Mouse (Mus musculus) limb, embryonic 15.5 days (tissue): ENCODE data around the gene Ly6g5b. TPM values are rescaled to one million over a fixed set of nuclear protein-coding genes. Genes with fewer than 3 reads are reported as not detected.
A peak's percentile ranks its signal among the peaks of the same experiment; 100 is the strongest.

ENCODE experiments used
- ATAC-seq: fragments of 200-750 bp; cut with Nextera tagmentation; 2 replicates; pipeline ENCODE4 v1.8.0; 2017; ENCODE audit warnings: low read depth, moderate TSS enrichment; ENCODE audit not compliant: insufficient number of reproducible peaks, low FRiP score, low TSS enrichment
- H3K27ac ChIP-seq: fragments of 300-500 bp; sonication (generic); 2 replicates; pipeline ENCODE4 v1.5.1; 2015; ENCODE audit warnings: moderate library complexity, mild to moderate bottlenecking, inconsistent platforms
- H3K27me3 ChIP-seq: fragments of 300-500 bp; sonication (generic); 2 replicates; pipeline ENCODE4 v1.6.1; 2015; ENCODE audit warnings: inconsistent platforms
- H3K36me3 ChIP-seq: fragments of 300-500 bp; sonication (generic); 2 replicates; pipeline ENCODE4 v1.6.1; 2015; ENCODE audit warnings: inconsistent platforms
- H3K4me1 ChIP-seq: fragments of 300-500 bp; sonication (generic); 2 replicates; pipeline ENCODE4 v1.6.1; 2015; ENCODE audit warnings: inconsistent platforms
- H3K4me2 ChIP-seq: fragments of 300-500 bp; sonication (generic); 2 replicates; pipeline ENCODE4 v1.6.1; 2015; ENCODE audit warnings: mild to moderate bottlenecking, inconsistent platforms
- H3K4me3 ChIP-seq: fragments of 300-500 bp; sonication (generic); 2 replicates; pipeline ENCODE4 v1.5.1; 2015; ENCODE audit warnings: mild to moderate bottlenecking, inconsistent platforms
- H3K9ac ChIP-seq: fragments of 300-500 bp; sonication (generic); 2 replicates; pipeline ENCODE4 v1.6.1; 2015; ENCODE audit warnings: inconsistent platforms
- H3K9me3 ChIP-seq: fragments of 300-500 bp; sonication (generic); 2 replicates; pipeline ENCODE4 v1.6.1; 2016; ENCODE audit warnings: inconsistent platforms
- WGBS: fragments of 180-500 bp; shearing (Covaris S2); methylation state at CpG from one replicate; pipeline ENCODE4 v1.1.7; 2015; 5-methylcytosine and 5-hydroxymethylcytosine counted together
- polyA plus RNA-seq: library from polyadenylated mRNA; unstranded; fragments of >200 nt; fragmentation: Nextera tagmentation; extraction: Ambion mirVana; gene quantifications from 2 replicates; pipeline ENCODE4 v1.2.1, GENCODE M21; 2015

The Ly6g5b gene
- polyA plus RNA-seq, 1 experiment from 2014 or later = 0.78 TPM

DNA sequence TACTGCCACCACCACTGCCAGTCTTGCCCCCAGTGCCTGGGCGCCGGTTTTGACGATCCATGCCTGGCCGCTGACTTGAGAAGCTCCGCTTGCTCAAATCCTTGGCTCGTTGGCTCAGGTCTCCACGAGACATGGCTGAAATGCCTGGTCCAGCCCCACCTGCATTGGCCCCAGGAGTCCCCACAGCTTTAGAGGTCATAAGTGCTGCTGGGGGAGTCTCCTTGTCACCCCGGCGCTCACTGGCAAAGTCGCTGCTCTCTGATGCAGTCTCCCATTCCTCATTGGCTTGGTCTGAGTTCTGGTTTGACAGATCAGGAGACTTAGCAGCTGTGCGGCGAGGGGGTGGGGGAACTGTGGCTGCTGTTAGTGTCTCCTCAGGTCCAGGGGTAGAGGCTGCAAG is 40.2 kb upstream of the Ly6g5b start:
- Histone ChIP-seq H3K27ac (no peak overlapping the region), H3K4me1 (peaks cover 10% of the 10 kb centered on the region), H3K9ac (no peak overlapping the region), H3K9me3 (no peaks in the 10 kb centered on the region), H3K4me3 (no peak overlapping the region), H3K4me2 (no peak overlapping the region), H3K27me3 (no peaks in the 10 kb centered on the region), H3K36me3 (peaks cover 98% of the 10 kb centered on the region)
- ATAC-seq = no peak
- 88% methylated on average over 12 of the region's 12 CpGs for WGBS

DNA sequence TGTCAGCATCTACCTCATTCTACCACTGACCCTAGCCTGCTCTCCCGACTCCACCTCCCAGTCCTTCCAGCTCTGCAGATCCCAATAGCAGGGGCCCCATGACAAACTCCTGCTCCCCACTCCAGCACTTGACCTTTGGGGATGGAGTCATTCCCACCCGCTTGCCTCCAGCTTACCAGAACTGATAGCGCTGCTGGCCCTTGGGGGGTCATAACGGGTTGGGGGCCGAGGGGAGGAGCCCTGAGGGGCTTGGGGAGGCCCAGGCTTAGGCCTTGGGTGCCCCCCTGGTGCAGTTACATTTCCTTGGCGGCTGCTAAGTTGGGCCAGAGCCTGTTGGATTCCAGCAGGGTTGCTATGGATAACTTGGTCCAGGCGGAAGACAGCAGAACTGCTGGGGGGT is 39.4 kb upstream of the Ly6g5b start:
- no peak overlapping the region for H3K9ac ChIP-seq
- WGBS = 80% methylated on average over 7 of the region's 7 CpGs
- H3K9me3 ChIP-seq = no peaks in the 10 kb centered on the region
- no peak overlapping the region for H3K4me2 ChIP-seq
- H3K4me1 ChIP-seq = peaks cover 10% of the 10 kb centered on the region
- H3K27me3 ChIP-seq = no peaks in the 10 kb centered on the region
- H3K36me3 ChIP-seq = peaks cover 98% of the 10 kb centered on the region
- ATAC-seq = no peak
- no peak overlapping the region for H3K4me3 ChIP-seq
- peak overlapping the region; percentile 48; the same call in 1 of the 2 replicates for H3K27ac ChIP-seq

DNA sequence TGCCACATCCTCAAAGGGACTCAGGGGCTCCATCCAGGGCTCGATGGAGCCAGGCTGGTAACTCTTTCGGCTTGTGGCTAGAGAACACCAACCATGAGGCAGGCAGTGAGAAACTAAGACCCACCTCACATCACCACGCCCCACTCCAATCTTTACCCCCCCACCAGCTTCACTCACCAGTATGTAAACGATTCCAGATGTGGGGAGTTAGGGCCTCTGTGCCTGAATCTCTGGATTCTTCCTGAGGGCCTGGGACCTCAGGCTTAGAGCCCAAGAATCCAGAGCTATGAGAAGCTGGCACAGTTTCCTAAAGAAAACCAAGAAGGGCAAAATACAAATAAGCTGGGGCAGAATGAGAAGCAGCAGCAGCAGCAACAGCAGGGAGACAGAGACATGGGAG is 38.7 kb upstream of the Ly6g5b start:
- Histone ChIP-seq H3K4me3 (no peak overlapping the region), H3K4me1 (peaks cover 10% of the 10 kb centered on the region), H3K27me3 (no peaks in the 10 kb centered on the region), H3K9me3 (no peaks in the 10 kb centered on the region), H3K9ac (no peak overlapping the region), H3K36me3 (peaks cover 98% of the 10 kb centered on the region), H3K4me2 (no peak overlapping the region), H3K27ac (no peak overlapping the region)
- ATAC-seq = no peak
- 53% methylated on average over 4 of the region's 4 CpGs for WGBS

DNA sequence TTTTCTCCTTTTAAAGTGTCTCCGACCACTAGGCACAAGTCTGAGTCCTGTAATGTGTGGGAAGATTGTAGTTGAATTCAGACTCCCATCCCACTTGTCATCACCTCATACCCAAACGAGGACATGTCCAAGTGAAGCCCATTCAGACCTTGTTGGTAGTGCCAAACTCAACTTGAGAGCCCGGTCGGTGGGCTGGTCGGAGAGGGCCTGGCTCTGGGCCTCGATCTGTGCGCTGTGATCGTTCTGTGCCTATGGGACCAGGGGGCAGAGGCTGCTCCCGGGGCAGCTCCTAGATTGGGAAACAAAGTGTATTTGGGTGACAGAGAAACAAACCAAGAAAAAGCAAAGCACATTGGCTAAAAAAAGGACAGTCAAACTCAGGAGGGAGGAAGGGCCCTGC is 37.8 kb upstream of the Ly6g5b start:
- ATAC-seq = no peak
- no peak overlapping the region for H3K9ac ChIP-seq
- H3K9me3 ChIP-seq = no peaks in the 10 kb centered on the region
- no peak overlapping the region for H3K27ac ChIP-seq
- H3K4me1 ChIP-seq = peaks cover 10% of the 10 kb centered on the region
- 91% methylated on average over 9 of the region's 9 CpGs for WGBS
- no peak overlapping the region for H3K4me3 ChIP-seq
- H3K4me2 ChIP-seq = no peak overlapping the region
- no peaks in the 10 kb centered on the region for H3K27me3 ChIP-seq
- peaks cover 98% of the 10 kb centered on the region for H3K36me3 ChIP-seq

DNA sequence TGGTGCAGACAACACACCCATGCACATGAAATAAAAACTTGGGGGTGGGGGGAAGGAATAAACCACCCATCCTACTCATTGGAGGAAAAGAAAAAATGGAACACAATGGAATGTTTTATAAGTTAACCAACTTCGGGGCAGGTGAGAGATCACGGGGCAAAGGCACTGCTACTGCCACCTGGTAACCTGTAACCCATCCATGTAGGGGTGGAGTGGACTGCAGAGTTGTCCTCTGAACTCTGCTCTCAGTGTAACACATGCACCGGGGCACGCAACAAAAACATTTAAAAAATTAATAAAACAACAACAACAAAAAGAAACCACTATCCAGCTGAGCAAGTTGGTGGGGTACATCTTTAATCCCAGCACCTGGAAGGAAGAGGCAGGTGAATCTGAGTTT is 36.9 kb upstream of the Ly6g5b start:
- H3K9me3 ChIP-seq = no peaks in the 10 kb centered on the region
- no peak overlapping the region for H3K27ac ChIP-seq
- H3K4me3 ChIP-seq = no peak overlapping the region
- WGBS = 98% methylated on average over 4 of the region's 4 CpGs
- H3K36me3 ChIP-seq = peaks cover 98% of the 10 kb centered on the region
- no peak overlapping the region for H3K9ac ChIP-seq
- ATAC-seq = no peak
- H3K4me2 ChIP-seq = no peak overlapping the region
- peaks cover 10% of the 10 kb centered on the region for H3K4me1 ChIP-seq
- H3K27me3 ChIP-seq = no peaks in the 10 kb centered on the region

DNA sequence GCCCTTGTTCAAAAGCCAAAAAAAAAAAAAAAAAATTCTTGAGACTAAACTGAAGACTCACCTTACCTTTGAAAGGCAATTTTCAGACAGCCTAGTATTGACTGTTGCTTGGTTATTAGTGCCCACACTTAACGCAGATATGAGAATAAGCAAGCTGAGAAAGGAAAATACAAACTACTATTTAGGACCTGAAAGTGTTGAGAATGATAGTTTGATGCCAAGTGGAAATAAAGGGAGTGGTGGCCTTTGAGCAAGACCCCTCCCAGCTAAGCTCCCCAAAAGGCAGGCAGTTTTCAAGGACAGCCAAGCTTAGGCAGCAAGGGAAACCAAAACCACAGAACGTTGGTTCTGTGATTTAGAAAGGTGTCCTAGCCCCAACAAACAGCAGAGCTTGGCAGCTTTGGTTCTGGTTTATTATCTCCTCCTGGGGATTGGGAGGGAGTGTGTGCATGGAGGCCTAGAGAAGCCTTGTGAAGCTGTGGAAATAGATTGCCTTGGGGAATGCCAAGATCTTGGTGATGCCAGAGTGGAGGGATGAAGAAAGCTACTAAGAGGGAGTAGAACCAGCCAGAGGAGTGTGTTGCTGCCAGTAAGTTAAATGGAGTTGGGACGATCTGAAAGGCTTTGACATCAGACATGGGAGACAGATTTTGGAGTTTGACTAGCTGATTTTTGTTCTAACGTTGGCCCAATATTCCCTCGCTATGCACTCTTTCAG is 32.9 kb upstream of the Ly6g5b start:
- H3K4me3 ChIP-seq = no peak overlapping the region
- WGBS = 57% methylated on average over 5 of the region's 5 CpGs
- H3K4me2 ChIP-seq = no peak overlapping the region
- 0 out of 2 replicates have a peak overlapping the region, but pooled peaks have one; percentile 52 for H3K27ac ChIP-seq
- no peak overlapping the region for H3K9ac ChIP-seq
- ATAC-seq = no peak
- no peaks in the 10 kb centered on the region for H3K9me3 ChIP-seq
- H3K27me3 ChIP-seq = no peaks in the 10 kb centered on the region
- no peaks in the 10 kb centered on the region for H3K4me1 ChIP-seq
- peaks cover 98% of the 10 kb centered on the region for H3K36me3 ChIP-seq

DNA sequence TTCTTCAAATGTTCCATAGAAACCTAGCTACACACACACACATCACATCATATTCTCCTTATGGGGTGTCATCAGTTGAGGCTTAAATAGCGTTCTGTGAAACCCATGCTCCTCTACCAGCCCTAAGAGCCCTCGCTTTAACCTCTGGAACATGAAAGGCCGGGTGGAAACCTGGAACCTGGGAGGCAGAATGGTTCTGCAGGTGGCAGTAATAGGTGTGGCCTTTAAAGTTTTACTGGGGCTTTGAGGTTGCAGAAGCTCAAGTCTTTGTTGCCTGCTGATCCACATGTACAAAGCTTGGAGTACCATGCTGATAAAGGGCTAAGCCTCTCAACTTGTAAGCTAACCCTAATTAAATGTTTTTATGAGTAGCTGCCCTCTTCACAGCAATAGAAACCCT is 32.1 kb upstream of the Ly6g5b start:
- Histone ChIP-seq H3K4me3 (no peak overlapping the region), H3K27me3 (no peaks in the 10 kb centered on the region), H3K4me2 (no peak overlapping the region), H3K27ac (no peak overlapping the region; the same call in 1 of the 2 replicates), H3K9me3 (no peaks in the 10 kb centered on the region), H3K4me1 (no peaks in the 10 kb centered on the region), H3K9ac (no peak overlapping the region), H3K36me3 (peaks cover 98% of the 10 kb centered on the region)
- ATAC-seq = no peak
- WGBS = 39% methylated on average over 3 of the region's 3 CpGs

DNA sequence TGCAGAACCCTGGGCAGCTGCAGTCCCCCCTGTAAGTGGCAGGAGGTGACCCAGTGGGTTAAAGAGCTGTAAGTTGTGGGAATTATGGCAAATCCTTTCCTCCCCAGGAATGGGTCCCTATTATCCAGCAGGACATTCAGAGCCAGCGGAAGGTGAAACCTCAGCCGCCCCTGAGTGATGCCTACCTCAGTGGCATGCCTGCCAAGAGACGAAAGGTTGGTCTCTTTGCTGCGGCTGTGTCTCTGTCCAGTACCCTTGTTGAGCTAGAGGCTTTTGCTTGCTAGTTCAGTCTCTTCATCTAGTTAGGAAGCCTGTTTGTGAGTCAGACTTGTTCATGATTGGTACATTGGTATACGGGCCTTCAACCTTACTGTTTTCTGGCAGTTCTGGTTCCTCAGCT is 30.9 kb upstream of the Ly6g5b start:
- H3K9me3 ChIP-seq = no peaks in the 10 kb centered on the region
- H3K4me3 ChIP-seq = no peak overlapping the region
- H3K4me2 ChIP-seq = no peak overlapping the region
- H3K9ac ChIP-seq = no peak overlapping the region
- H3K27ac ChIP-seq = no peak overlapping the region
- H3K27me3 ChIP-seq = no peaks in the 10 kb centered on the region
- no peak for ATAC-seq
- H3K4me1 ChIP-seq = no peaks in the 10 kb centered on the region
- 86% methylated on average over 5 of the region's 5 CpGs for WGBS
- H3K36me3 ChIP-seq = peaks cover 98% of the 10 kb centered on the region

DNA sequence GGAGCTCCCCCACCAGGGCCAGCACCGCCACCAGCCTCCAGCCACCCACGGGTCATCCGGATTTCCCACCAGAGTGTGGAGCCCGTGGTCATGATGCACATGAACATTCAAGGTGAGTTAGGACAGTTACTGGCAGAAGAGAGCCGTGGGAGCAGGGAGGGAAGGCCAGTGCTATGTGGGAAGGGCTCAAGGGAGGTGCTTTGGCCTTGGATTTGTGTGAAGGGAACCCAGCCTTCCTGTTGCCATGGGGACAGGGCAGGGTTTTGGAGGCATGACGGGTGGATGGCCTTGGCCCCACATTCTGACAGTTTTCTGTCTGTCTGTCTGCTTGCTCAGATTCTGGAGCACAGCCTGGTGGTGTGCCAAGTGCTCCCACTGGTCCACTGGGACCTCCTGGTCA is 26.7 kb upstream of the Ly6g5b start:
- no peak overlapping the region for H3K4me2 ChIP-seq
- H3K9me3 ChIP-seq = no peaks in the 10 kb centered on the region
- peaks cover 8% of the 10 kb centered on the region for H3K4me1 ChIP-seq
- no peaks in the 10 kb centered on the region for H3K27me3 ChIP-seq
- peaks cover 88% of the 10 kb centered on the region for H3K36me3 ChIP-seq
- H3K4me3 ChIP-seq = no peak overlapping the region
- H3K9ac ChIP-seq = no peak overlapping the region
- ATAC-seq = no peak
- no peak overlapping the region for H3K27ac ChIP-seq
- 90% methylated on average over 6 of the region's 6 CpGs for WGBS

DNA sequence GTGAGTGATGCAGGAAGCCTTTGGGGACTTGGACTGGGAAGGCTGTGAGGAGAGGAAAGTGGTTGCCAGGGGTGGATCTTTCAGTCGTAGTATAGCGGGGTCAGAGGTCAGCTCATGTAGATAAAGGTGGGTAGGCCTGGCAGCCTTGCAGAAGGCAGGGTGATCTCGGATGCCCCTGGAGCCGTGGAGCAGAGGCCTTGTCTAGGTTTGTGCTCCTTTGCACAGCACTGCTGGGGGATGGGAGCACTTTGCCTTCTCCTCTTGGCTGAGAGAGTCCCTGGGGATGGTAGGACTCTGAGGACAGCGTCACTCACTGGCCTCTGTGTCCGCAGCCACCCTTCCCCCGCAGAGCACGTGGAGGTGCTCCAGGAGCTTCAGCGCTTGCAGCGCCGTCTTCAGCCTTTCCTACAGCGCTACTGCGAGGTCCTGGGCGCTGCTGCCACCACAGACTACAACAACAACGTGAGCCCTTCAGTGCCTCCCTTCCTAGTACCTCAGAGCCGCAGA is 25.3 kb upstream of the Ly6g5b start:
- ATAC-seq = no peak
- Histone ChIP-seq H3K9me3 (no peaks in the 10 kb centered on the region), H3K27ac (no peak overlapping the region), H3K27me3 (no peaks in the 10 kb centered on the region), H3K4me1 (peaks cover 14% of the 10 kb centered on the region), H3K4me3 (no peak overlapping the region), H3K36me3 (peaks cover 74% of the 10 kb centered on the region), H3K4me2 (no peak overlapping the region), H3K9ac (no peak overlapping the region)
- 81% methylated on average over 16 of the region's 16 CpGs for WGBS

DNA sequence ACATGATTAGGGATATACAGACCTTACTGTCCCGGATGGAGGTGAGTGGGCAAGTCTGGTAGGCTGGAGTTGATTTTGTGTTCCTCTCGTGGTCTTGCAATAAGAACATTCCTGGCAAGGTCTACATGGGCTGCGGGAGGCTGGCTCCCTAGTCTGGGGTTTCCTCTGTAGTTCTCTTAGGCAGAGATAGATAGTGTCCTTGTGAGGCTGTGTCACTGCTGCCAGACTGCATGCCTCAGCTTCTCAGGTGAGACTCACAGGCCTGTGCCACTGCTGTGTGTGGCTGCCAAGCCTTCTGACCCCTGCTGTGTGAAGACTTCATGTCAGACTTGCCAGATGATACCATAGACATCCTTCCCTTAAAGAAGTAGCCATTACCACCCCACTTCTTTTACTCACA is 24.0 kb upstream of the Ly6g5b start:
- H3K9me3 ChIP-seq = no peaks in the 10 kb centered on the region
- WGBS = 95% methylated on average over 3 of the region's 3 CpGs
- H3K9ac ChIP-seq = no peak overlapping the region

DNA sequence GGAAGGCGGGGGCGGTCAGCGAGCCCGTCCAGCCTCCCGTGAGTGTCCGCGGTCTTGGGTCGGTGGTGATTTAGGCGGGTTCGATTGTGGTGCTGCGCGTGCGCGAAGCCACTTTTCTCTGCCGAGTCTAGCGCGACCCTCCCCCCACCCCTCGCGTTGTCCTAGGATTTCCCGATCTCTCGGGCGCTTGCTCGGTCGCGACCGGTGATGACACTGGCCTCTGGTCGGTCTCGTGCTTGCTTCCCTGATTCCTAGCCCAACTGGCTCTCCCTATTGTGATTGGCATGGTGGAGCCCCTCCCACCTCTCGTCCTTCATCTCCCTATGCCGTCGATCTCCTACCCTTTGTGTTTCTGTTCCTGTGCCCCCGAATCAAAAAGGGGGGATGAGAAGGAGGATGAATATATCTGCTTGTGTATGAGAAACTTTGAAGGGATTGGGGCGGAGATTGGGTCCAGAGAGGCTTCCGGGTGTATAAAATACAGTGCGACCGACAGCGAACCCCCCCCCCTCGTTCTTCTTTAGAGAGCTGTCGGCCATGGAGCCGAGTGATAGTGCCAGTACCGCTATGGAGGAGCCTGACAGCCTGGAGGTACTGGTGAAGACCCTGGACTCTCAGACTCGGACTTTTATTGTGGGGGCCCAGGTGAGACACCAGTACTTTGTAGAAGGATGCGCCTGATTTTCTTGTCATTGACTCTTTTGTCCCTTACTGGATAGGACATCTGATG is 20.5 kb upstream of the Ly6g5b start:
- H3K4me2 ChIP-seq = peak overlapping the region; percentile 75
- H3K27me3 ChIP-seq = no peaks in the 10 kb centered on the region
- H3K9me3 ChIP-seq = no peaks in the 10 kb centered on the region
- peak overlapping the region; percentile 75 for H3K4me3 ChIP-seq
- H3K27ac ChIP-seq = peak overlapping the region; percentile 97
- peak; percentile 38 for ATAC-seq
- peaks cover 26% of the 10 kb centered on the region for H3K36me3 ChIP-seq
- under 1% methylated on average over 43 of the region's 43 CpGs for WGBS
- peak overlapping the region; percentile 50 for H3K9ac ChIP-seq
- peaks cover 14% of the 10 kb centered on the region for H3K4me1 ChIP-seq

More for the DNA sequence above, 24.0 kb upstream of the Ly6g5b start:
- Histone ChIP-seq H3K4me3 (no peak overlapping the region), H3K36me3 (peaks cover 61% of the 10 kb centered on the region), H3K4me2 (no peak overlapping the region), H3K4me1 (peaks cover 14% of the 10 kb centered on the region), H3K27ac (no peak overlapping the region), H3K27me3 (no peaks in the 10 kb centered on the region)
- ATAC-seq = no peak
